Mouse (Mus musculus) midbrain, embryonic 14.5 days (tissue): ENCODE measurements around the gene Hcrtr2. TPM values are rescaled to one million over a fixed set of nuclear protein-coding genes. Genes with fewer than 3 reads are reported as not detected.
A peak's percentile ranks its signal among the peaks of the same experiment; 100 is the strongest.

Source experiments
- ATAC-seq: fragments of 200-750 bp; cut with Nextera tagmentation; 2 replicates; pipeline ENCODE4 v1.8.0; 2017; ENCODE audit warnings: moderate number of reproducible peaks, moderate library complexity; ENCODE audit not compliant: low FRiP score, low TSS enrichment
- DNase-seq: peaks from one replicate; pipeline ENCODE4 v3.0.0-alpha.2; 2015
- H3K27ac ChIP-seq: fragments of 300-500 bp; sonication (generic); replicated peaks from 2 replicates; pipeline ENCODE4 v1.5.1; 2014; ENCODE audit warnings: mild to moderate bottlenecking, low read depth, low read length, moderate library complexity
- H3K27me3 ChIP-seq: fragments of 300-500 bp; sonication (generic); 2 replicates; pipeline ENCODE4 v1.6.1; 2014; ENCODE audit warnings: low read length, control low read depth, mixed read lengths; ENCODE audit not compliant: control insufficient read depth, insufficient read depth
- H3K36me3 ChIP-seq: fragments of 300-500 bp; sonication (generic); 2 replicates; pipeline ENCODE4 v1.6.1; 2014; ENCODE audit warnings: low read length, control low read depth; ENCODE audit not compliant: control insufficient read depth, insufficient read depth
- H3K4me1 ChIP-seq: fragments of 300-500 bp; sonication (generic); 2 replicates; pipeline ENCODE4 v1.6.1; 2014; ENCODE audit warnings: mild to moderate bottlenecking, antibody characterized with exemption, low read length, control low read depth; ENCODE audit not compliant: control insufficient read depth, insufficient read depth
- H3K4me2 ChIP-seq: fragments of 300-500 bp; sonication (generic); 2 replicates; pipeline ENCODE4 v1.6.1; 2014; ENCODE audit warnings: mild to moderate bottlenecking, low read length, moderate library complexity
- H3K4me3 ChIP-seq: fragments of 300-500 bp; sonication (generic); replicated peaks from 2 replicates; pipeline ENCODE4 v1.5.1; 2014; ENCODE audit warnings: low read depth, low read length
- H3K9ac ChIP-seq: fragments of 300-500 bp; sonication (generic); replicated peaks from 2 replicates; pipeline ENCODE4 v1.6.1; 2014; ENCODE audit warnings: mild to moderate bottlenecking, low read length, moderate library complexity
- H3K9me3 ChIP-seq: fragments of 300-500 bp; sonication (generic); 2 replicates; pipeline ENCODE4 v1.6.1; 2016; ENCODE audit warnings: low read length, control low read depth, mixed read lengths; ENCODE audit not compliant: control insufficient read depth
- WGBS: fragments of 180-500 bp; shearing (Covaris S2); extraction: QIAGEN DNeasy Blood & Tissue Kit; methylation state at CpG from one replicate; pipeline ENCODE4 v1.1.7; 2014; 5-methylcytosine and 5-hydroxymethylcytosine counted together
- polyA plus RNA-seq: library from polyadenylated mRNA; unstranded; fragments of >200 nt; fragmentation: Nextera tagmentation; extraction: Ambion mirVana; gene quantifications from 2 replicates; pipeline ENCODE4 v1.2.1, GENCODE M21; 2014

The Hcrtr2 gene
- polyA plus RNA-seq, 1 experiment from 2014 or later = 6.2 TPM

DNA sequence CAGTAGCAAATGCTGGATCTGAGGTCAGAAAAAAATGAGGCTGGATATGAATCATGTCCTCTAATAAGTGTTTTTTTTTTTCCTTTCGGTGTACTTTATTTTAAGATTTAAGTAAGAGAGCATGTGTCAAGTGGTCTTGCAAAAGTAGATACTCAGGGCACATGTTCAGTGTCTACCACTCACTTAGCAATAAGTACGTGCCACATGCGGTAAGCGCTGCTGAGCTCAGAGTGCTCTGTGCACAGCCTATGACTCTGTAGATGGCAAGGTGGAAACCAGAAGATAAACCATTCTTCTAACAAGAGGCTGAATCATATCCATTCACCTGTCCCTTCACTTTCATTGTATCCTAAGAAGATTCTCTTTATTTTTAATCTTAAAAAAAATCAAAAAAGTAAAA, 2.1 kb downstream of the Hcrtr2 start:
- H3K9me3 ChIP-seq = no peaks in the 10 kb centered on the region
- H3K27ac ChIP-seq = no peak overlapping the region
- H3K27me3 ChIP-seq = peaks cover 9% of the 10 kb centered on the region; the same call in 1 of the 2 replicates
- H3K9ac ChIP-seq = no peak overlapping the region
- peak overlapping the region; percentile 65 for H3K4me2 ChIP-seq
- peak overlapping the region; percentile 47 for H3K4me3 ChIP-seq
- ATAC-seq = no peak
- no peaks in the 10 kb centered on the region for H3K36me3 ChIP-seq
- H3K4me1 ChIP-seq = peaks cover 3% of the 10 kb centered on the region; the same call in 1 of the 2 replicates
- DNase-seq = peak; percentile 31
- 85% methylated on average over 4 of the region's 4 CpGs for WGBS

DNA sequence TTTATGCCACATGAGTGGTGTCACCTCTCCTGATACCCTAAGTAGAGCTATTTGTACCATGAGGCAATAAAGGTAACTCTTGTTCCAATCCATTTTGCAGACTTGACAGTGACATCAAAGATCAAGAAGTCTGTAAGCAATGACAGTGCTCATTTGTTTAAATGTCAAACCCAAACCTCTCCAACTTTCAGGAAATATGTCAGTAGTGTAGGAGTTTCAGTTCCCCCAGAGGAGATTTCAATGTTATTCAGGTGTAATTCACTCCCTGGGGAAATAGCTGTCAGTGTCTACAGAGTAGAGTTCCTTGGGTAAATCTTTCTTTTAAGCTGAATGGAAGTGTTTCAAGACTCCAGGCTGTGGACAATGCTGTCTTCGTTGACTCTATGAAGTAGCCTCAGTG, 2.9 kb downstream of the Hcrtr2 start:
- no peaks in the 10 kb centered on the region for H3K9me3 ChIP-seq
- H3K4me2 ChIP-seq = peak overlapping the region; percentile 20
- H3K27ac ChIP-seq = no peak overlapping the region
- H3K27me3 ChIP-seq = peaks cover 9% of the 10 kb centered on the region; the same call in 1 of the 2 replicates
- H3K9ac ChIP-seq = no peak overlapping the region
- peaks cover 3% of the 10 kb centered on the region; the same call in 1 of the 2 replicates for H3K4me1 ChIP-seq
- ATAC-seq (no peak), DNase-seq (peak; percentile 2)
- no peaks in the 10 kb centered on the region for H3K36me3 ChIP-seq
- H3K4me3 ChIP-seq = no peak overlapping the region
- WGBS = 74% methylated on average over 1 of the region's 1 CpGs

GRCm38 (mm10) chr9:76318302-76318701, 5.4 kb downstream of the Hcrtr2 start:
- H3K36me3 ChIP-seq = no peaks in the 10 kb centered on the region
- no peak overlapping the region for H3K4me2 ChIP-seq
- DNase-seq = no peak
- H3K4me1 ChIP-seq = peaks cover 3% of the 10 kb centered on the region; the same call in 1 of the 2 replicates
- no peak overlapping the region for H3K9ac ChIP-seq
- WGBS = 93% methylated on average over 4 of the region's 4 CpGs
- no peak overlapping the region for H3K4me3 ChIP-seq
- no peak for ATAC-seq
- no peak overlapping the region for H3K27ac ChIP-seq
- H3K27me3 ChIP-seq = peaks cover 9% of the 10 kb centered on the region; the same call in 1 of the 2 replicates
- H3K9me3 ChIP-seq = no peaks in the 10 kb centered on the region

DNA sequence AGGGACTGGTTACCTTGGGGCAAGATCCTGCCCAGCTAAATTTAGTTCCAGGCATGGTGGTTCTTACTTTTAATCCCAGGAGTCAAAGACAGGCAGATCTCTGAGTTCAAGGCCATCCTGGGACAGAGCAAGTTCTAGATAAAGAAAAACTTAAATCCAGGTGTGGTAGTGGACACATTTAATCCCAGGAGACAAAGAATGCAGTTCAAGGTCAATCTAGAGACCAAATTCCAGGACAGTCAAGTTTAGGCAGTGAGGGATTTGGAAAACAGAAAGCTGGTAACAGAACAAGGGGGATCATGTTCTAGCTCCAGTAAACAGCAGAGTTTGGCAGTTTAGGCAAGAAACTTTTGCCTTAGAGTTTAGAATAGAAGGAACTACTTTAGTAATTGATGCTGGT, 8.6 kb downstream of the Hcrtr2 start:
- H3K9ac ChIP-seq = no peak overlapping the region
- no peaks in the 10 kb centered on the region for H3K36me3 ChIP-seq
- no peaks in the 10 kb centered on the region for H3K4me1 ChIP-seq
- H3K4me2 ChIP-seq = no peak overlapping the region
- DNase-seq = no peak
- H3K27me3 ChIP-seq = no peaks in the 10 kb centered on the region
- ATAC-seq = no peak
- no peaks in the 10 kb centered on the region for H3K9me3 ChIP-seq
- no peak overlapping the region for H3K4me3 ChIP-seq
- no peak overlapping the region for H3K27ac ChIP-seq

- Histone ChIP-seq H3K36me3 (no peaks in the 10 kb centered on the region), H3K9ac (no peak overlapping the region), H3K4me3 (no peak overlapping the region), H3K4me1 (no peaks in the 10 kb centered on the region), H3K27me3 (no peaks in the 10 kb centered on the region), H3K9me3 (no peaks in the 10 kb centered on the region), H3K4me2 (no peak overlapping the region), H3K27ac (no peak overlapping the region)
- ATAC-seq = no peak
- DNase-seq = no peak
Measured at GRCm38 (mm10) chr9:76313921-76314320, 9.7 kb downstream of the Hcrtr2 start.

GRCm38 (mm10) chr9:76312221-76312620, 11.4 kb downstream of the Hcrtr2 start:
- DNase-seq (no peak), ATAC-seq (no peak)
- no peak overlapping the region for H3K4me3 ChIP-seq
- H3K36me3 ChIP-seq = no peaks in the 10 kb centered on the region
- no peak overlapping the region for H3K27ac ChIP-seq
- H3K9me3 ChIP-seq = no peaks in the 10 kb centered on the region
- no peaks in the 10 kb centered on the region for H3K4me1 ChIP-seq
- 63% methylated on average over 1 of the region's 1 CpGs for WGBS
- no peaks in the 10 kb centered on the region for H3K27me3 ChIP-seq
- H3K9ac ChIP-seq = no peak overlapping the region
- H3K4me2 ChIP-seq = no peak overlapping the region

- WGBS = 73% methylated on average over 5 of the region's 5 CpGs
- no peak overlapping the region for H3K9ac ChIP-seq
- H3K27me3 ChIP-seq = no peaks in the 10 kb centered on the region
- no peaks in the 10 kb centered on the region for H3K36me3 ChIP-seq
- H3K4me3 ChIP-seq = no peak overlapping the region
- H3K27ac ChIP-seq = no peak overlapping the region
- DNase-seq (no peak), ATAC-seq (no peak)
- no peaks in the 10 kb centered on the region for H3K9me3 ChIP-seq
- no peaks in the 10 kb centered on the region for H3K4me1 ChIP-seq
- H3K4me2 ChIP-seq = no peak overlapping the region
Measured at GRCm38 (mm10) chr9:76291384-76291783, 32.3 kb downstream of the Hcrtr2 start.

DNA sequence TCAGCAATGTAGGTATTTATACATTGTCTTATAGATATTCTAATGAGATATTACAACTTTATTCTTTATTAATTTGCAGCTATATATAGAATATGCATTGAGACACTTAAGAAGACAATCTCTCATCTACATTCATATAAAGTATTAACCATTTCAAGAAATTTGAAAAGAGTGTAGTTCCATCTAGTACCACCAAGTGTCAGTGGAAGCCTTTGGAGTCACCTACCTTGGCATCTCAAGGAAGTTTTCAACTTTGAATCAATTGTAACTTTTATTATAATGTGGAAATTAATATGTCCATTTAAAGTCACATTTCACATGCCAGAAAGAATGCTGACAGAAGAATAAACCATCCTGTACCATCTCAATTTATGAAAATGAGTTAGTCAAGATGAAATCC, 52.8 kb downstream of the Hcrtr2 start:
- Histone ChIP-seq H3K27ac (no peak overlapping the region), H3K4me3 (no peak overlapping the region), H3K27me3 (no peaks in the 10 kb centered on the region), H3K4me1 (no peaks in the 10 kb centered on the region), H3K4me2 (no peak overlapping the region), H3K9ac (no peak overlapping the region), H3K36me3 (no peaks in the 10 kb centered on the region), H3K9me3 (no peaks in the 10 kb centered on the region)
- DNase-seq (peak; percentile 70), ATAC-seq (no peak; the same call in 1 of the 2 replicates)

GRCm38 (mm10) chr9:76257731-76258130, 65.9 kb downstream of the Hcrtr2 start:
- Histone ChIP-seq H3K4me2 (no peak overlapping the region), H3K9ac (no peak overlapping the region), H3K4me1 (no peaks in the 10 kb centered on the region), H3K27ac (no peak overlapping the region), H3K36me3 (no peaks in the 10 kb centered on the region), H3K4me3 (no peak overlapping the region), H3K27me3 (no peaks in the 10 kb centered on the region), H3K9me3 (no peaks in the 10 kb centered on the region)
- DNase-seq = no peak
- WGBS = 84% methylated on average over 5 of the region's 5 CpGs
- no peak for ATAC-seq
